Mouse (Mus musculus) brain, adult 2 months (tissue): Measurements from ENCODE around the gene Fggy.

Experiments
- DNase-seq: peaks from one replicate; pipeline ENCODE4 v3.0.0; 2011; ENCODE audit warnings: low read depth, low spot score

Gene Fggy

DNA sequence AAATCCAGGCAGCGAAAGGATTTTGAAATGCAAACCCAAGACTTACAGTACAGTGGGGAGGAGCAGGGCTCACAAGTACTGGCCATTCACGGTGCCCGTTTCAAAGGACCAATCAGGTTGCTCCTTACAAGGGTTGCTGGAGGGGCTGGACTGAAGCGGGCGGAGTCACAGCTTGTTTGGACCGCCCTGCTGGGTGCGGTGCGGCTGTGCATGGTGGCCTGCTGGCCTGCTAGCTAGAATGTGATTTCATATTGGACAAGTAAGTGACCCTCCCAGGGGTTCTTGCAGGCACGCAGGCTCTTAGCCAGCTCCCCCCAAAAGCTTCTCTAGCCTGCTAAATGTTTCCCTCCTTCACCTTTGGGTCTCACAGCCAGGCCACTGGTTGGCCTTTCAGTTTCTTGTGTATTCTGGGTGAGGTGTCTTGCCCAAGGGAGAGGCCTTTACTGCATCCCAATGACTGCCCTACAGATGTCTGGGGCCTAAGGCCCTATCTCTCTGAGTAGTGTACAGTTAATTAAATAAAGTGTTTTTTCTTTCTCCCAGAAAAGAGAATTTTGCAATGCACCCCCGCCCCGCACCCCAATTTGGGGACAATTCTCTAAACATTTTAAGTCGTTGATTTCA lies at the start of gene Fggy:
TSS of gene Fggy (plus strand) at position 175 of the 624 bp plus-strand sequence.
- DNase-seq = peak; percentile 99

DNA sequence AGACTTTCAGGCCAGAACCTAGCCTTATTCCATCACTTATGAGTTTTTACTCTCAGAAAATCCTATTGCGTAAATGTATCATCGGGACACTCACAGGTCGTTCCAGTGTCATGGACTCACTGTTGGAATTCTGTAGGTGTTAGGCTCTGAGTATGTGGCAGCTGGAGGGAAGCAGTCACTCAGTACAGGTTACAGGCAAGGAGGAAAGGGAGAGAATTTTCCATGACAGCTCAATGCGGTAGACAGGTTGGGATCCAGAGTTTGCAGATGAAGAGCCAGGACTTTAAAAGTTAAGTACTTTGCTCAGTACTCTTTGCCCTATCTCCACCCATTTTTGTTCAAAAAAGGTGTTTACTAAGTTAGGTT lies 49.4 kb upstream of the Fggy start:
- DNase-seq = no peak

DNA sequence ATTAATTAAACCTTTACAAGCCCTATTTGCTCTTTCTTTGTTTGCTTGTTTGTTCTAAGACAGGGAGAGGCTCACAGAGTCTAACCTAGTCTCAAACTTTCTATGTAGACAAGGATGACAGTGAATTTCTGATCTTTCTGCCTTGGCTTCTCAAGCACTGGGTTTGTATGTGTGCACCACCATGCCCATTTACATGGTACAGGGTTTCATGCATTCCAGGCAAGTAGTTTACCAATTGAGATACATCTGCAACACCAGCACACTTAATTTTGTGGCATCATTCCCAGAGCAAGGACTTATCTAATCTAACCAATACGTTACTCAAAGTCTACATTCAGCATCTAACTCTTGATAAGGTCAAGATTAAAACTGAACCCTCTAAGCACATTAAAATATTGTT lies 38.9 kb upstream of the Fggy start:
- DNase-seq = no peak

DNA sequence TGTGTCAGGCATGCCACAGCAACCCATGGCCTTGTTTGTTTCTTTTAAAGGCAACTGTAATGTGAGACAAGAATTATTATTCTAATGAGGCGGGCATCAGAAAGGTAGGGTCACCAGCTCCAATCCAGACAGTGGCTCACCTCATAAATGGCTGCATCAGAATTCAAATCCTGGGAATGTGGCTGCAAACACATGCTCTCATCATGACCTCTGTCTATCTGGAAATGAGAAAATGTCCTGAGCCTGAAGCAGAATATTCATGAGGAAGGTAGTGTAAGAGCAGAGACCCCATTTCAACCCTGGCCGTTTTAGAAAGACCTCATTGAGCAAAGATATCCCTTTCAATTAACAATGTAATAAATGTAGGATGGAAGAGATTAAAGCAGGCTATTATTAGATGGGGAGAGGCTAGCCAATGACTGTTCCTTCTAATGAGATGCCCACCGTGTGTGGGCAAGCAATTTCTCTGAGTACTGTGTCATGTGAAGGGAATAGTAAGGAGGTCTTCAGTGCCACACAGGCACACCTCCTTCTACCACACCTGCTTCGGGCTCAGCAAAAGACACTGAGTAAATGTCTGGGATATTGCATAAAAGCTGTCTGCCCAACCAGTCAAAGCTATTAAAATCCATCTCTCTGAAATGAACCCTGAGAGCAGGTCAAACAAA lies 37.2 kb upstream of the Fggy start:
- no peak for DNase-seq

DNA sequence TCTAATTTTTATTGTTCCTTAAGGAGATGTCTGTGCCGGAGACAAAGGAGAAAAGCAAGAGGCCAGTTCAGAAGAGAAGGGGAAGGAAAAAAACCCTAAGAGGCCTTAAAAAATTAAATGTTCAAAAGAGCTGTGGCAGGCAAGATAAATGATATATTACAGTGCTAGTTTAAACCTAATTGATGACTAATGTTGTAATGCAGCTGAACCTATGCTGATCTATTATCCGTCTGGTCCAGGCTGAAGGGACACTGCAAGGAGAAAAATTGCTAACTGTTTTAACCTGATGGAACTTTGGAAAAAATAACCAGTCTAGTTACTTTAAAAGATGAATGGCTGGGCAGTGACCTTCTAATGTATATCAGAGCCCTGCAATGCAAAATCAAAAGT lies 36.7 kb upstream of the Fggy start:
- no peak for DNase-seq

DNA sequence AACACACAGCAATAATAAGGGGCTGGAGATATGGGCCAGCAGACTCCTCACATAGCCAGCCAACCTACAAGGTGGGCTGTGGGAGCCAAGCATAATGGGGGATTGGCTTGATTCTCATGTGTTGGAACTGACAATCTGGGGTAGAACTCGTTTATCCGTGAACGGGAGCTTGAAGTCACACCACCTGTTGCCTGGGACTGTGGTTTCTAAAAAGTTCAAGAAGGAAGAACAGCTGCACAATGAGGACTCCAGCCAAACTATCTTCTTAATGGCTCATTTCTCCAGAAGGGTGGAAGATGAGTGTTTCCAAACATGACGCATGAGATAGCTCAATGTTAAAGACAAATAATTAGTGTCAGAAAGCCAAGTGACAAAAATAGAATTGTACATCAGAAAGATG lies 30.7 kb upstream of the Fggy start:
- DNase-seq = no peak

DNA sequence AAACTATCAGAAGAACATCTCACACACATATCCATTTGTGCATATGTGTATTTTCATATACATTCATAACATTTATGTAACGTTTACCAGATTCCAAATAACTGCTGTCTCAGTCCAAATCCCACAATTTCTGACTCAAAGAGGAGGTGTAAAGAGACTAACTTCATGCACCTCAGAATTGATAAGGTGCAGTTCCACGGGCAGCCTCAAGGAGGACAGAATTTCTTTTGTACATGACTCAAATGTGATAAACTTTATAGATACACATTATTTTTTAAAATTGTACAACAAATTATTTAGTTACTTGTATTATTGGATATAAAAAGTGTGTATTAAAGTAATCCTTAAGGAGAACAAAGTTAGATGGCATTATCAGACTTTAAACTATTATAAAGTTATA lies 26.6 kb upstream of the Fggy start:
- peak; percentile 5 for DNase-seq

DNA sequence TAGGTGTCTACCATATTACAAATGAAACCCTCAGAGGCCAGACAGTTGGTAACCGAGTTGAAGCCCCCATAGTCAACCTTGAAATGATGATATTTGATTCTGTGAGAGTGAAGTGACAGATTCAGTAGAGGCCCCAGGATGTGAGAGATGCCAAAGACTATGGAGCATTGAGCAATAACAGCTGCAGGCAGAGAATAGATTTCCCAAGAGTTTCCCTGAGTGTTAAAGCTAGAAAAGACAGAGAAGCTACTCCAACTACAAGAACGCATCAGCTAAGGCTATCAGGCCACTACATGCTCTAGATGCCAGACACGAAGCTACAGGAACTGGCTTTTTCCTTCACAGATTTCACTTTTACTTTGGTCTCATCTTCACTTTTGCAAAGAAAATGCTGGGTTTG lies 23.4 kb upstream of the Fggy start:
- no peak for DNase-seq

DNA sequence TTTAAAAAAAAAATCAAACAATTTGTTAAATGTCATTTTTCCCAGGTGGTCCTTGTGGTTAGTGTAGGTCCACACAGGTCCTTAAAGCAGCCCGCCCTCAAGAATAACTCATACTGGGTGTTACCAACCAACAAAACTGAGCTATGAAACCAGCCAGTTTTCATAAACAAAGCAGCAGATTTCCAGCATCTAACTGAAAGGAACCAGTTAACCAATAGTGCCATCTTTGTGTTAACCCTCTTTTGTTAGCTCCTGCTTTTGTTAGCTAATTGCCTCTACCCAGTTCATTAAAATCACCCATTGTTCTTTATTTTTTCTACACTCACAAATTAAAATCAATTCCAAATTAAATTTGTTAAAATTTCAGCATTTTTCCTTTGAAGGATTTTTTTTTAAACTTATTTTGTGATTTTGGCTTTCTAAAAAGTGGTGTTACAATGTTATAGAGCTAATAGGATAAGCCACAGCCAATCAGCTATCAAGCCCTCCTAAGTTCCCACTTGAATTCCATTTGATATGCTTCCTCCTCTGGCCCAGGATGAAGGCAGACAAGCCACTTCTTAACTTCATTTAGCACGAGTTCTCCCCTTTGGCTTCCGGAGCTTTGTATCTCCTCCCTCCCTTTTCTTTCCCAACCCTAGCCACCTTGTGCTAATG lies 15.8 kb upstream of the Fggy start:
- no peak for DNase-seq

DNA sequence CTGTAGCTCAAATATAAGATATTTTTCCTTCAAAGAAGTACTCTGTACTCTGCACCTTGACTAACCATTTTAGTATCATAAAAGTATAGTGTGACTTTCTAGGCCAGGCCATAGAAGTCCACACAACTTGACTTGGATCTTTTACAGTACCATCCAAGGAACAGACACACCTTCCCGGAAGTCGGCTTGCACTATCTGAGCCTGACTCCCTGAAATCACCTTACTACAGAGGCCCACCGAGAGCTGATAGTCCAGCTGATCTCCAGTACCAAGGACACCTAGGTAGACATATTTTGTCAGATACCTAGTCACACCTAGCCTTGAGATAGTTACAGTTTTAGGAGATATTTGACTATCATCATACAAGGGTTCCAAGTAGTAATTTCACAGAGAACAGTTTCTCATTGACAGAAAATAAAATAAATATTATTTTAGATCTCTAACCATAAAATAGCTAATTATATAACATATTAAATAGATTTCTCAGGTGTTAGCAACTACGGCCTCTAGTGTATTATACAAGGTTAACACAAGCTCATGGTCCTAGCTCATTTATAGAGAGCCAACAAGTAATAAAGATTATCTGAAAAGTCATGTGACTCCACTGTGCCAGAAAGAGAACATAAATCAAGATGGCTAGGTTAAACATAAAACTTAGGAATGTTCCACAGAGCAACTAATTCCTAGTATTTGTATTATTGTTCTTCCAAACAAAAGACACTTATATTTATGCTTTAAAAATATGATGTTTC lies 15.1 kb upstream of the Fggy start:
- DNase-seq = no peak

DNA sequence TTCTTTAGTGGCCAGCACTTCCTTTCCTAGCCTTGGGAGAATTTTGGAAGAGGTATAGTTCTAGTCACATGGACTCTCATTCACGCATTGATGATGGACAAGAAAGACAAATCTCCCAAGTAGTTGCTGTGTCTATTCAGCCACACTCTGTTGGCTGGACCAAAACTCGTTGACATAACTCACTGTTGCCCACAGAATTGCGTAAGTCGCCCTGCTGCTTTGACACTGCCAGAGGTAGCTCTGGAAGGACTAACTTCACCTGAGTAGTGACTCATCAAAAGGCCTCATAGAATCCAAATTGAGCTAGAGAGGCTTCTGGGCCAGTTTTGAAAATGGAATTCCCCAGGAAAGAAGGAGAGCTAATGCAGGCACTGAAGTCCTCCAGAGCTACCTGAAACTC lies 13.8 kb upstream of the Fggy start:
- DNase-seq = no peak

DNA sequence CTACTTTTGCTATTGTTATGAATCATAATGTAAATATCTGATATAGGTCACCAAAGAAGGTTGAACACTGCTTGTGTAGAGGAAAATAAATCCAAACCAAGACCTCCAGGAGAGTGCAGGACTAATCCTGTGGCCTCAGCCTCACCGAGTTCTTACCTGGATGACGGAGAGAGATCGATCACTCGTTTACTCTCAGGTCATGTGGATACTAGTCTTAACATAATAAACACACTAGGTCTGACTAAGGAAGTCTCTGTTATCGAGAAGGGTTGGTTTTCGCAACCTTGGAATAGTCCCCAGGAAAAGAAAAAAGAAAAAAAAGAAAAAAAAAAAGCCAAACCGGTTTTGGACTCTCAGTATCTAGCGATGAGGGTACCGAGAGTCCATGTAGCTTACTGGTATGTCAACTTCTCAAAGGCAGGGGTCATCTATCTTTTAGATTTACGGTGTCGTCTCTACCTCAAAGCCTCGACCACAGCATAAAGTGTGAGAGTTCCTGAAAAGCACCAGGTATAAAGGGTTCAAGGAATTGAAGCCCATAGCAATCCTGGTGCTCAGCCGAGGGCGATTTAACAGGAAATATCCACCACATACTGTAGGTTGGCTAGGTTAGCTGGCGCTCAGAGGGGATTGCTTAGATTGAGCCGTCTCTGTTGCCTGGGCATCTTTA lies 509 bp upstream of the Fggy start:
- no peak for DNase-seq

DNA sequence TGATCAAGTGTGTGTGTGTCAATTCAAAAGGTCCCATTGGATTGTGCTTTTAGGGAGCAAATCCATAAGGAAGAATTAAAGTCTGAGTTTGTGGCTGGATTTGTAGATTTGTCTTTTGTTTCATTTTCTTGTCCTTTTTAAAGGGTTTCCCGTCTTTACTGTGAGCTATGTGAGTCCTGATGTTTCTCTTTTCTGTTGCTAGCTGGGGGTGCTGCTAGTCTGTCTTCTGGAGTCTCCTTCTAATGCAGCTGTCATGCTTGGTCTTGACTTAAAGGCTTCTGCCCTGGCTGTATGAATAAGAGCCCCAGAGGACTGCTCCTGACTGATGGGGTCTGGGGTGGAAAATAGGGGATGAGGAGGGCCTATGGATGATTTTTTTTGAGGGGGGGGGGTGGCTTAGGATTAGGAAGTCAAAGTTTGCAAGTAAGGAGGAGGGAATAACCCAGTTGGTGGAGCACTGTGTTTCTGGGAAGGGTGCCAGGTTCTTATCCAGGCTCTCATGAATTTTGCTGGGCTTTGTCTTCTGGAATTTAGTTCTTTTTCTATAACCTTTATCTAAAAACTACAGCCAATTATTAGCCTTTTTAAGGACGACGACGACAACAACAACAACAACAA lies 1.1 kb downstream of the Fggy start:
- peak; percentile 54 for DNase-seq

DNA sequence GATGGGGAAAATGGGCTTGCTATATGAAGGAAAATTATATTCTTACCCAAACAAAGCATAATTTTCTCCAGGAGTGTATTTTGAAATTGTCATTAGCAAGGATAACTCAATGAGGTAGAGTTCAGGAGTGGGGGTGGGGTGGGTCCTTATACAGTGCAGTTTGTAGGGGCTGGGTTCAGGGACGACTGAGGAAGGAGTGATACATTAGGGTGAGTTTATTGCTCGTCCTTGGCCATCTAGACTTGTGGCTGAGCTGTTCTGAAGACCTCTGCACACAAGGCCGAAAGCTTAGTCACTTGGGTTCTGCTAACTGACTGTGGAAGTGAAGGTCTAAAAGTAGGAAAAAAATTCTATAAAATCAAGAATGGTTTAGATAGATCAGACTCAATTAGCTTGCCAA lies 14.3 kb downstream of the Fggy start:
- no peak for DNase-seq

DNA sequence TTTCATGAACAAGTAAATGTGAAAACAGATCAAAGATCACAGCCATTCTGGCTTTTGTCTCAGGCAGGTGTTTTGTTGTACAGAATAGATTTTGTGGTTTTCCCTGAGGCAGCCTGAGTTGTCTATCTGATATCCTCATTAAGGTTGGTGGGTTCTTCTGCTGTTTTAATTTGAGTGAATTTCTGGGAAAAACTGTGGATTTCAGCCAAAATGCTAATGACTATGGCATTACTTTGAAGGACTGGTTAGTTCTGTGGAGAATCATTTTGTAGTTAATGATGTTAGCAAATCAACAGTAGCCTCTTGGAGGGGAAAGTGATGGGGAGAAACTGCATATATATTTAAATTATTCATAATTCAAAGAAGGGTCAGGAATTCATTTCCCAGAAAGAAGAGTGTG lies 16.4 kb downstream of the Fggy start:
- no peak for DNase-seq

DNA sequence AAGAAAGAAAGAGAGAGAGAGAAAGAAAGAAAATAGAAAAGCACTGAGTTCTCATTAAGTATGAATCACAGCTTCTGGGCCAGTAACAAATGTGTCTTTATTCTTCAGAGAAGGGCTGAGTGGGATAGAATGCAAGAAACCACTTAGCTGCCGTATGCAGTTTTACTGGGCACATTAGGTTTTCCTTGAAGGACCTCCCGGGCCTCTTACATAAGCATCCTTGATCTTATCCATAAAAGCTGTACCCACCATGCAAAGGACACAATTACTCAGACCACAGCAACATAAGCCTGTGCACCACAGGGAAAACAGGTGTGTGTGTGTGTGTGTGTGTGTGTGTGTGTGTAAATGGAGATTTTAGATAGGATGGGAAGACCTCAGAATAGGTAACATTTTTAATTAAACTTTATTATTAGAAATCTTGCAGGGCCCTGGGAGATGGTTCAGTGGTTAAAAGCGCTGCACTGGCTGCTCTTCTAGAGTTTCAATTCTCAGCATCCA lies 18.2 kb downstream of the Fggy start:
- DNase-seq = peak; percentile 8

DNA sequence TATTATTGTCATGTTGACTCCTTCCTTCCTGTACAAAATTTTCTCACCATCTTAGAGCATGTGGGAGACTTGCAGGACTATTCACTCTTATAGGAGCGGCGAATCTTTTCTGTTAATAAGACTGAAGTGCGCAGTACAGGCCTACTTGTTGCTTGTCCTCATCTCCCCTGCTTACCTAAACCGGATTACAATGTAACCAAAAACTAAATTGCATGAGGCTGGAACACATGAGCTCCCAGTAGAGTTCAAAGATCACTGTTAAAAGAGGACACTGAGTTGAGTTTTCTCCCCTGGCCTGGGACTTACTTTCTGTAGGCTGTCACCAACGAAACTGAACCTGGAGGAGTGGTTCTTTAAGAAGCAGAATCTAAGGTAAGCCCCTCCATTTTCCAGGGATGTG lies 21.9 kb downstream of the Fggy start:
- DNase-seq = no peak

DNA sequence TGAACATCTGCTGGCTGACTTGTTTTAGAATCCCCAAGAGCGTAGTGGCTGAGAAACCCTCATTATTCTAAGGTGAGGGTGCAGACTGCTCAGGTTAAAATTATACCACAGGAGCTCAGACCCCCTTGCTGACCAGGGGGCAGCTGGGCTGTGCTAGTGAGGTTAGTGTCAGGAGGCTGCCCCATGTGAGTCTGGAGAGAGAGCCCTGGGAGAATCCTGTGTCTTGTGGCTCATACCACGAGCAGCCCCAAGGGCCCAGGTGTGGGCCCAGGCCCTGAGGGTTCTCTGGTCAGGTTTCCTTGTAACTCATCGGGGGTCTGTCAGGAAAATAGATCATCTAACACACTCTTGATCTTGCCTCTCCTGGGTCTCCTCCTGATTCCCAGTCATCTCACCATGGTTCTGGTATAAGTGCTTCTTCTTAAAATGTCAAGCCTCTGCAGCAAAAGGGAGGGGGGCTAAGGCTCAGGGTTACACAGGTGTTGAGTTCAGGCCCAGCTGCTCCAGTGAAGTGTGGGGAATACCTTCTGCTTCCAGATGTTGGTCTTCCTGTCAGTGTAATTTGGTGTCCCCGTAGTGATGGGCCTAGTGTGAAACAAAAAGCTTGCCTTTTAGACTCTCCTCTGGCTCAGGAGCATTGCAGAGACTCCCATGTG lies 26.9 kb downstream of the Fggy start:
- no peak for DNase-seq

DNA sequence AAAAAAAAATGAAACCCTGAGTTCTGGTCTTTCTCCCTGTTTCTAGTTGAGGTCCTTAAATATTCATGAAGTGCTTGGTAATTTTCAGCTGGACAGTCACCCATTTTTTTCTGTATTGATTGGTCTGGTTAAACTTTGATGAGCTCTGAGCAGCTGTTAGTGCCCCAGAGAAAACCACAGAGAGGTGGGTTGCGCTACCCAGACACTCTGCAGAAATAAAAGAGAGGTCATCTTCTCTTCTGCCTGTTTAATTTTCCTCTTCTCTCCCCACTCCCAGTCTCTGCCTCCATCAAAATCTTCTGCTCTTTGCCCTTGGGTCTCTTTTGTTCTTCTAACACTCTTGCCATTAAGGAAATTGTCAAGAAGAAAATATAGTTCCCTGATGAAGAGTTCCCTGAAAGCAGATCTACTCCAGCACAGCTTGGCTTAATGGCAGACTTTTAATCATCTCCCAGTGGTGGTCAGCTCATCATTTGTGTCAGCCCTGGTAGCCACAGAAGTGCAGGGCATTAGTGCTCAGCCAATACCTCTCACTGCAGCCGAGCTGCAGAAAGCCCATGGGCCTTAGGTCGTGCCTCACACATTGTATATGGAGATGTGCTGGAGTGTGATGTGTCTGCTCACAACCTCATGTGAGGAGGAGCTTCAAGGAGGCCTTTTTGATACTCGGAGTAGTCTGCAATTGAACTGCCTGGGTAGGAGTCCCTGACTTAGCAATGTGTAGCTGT lies 29.1 kb downstream of the Fggy start:
- no peak for DNase-seq

DNA sequence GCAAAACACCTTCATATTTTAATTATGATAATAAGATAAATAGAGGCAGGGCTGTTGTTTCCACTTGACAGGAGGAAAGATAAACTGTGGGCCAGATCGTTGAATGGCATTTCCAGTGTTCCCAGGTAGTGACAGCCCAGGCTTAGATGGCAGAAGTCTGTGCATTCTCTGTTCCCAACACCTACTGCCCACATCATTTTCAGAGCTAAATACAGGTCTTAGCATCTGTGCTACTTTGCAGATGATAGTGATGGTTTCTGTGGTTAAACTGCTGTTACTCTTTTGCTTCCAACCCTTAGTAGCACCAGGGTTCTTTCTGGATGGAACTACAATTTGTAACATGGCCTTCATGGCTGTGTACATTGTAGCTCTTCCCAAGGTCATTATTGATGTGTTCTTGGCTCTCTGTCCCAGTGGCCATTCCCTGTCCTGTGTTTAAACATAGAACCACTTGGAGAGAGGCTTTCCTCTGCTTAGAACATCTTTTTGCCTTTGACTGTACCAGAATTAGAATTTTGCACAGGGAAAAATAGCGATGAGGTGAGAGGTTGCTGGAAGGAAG lies 31.5 kb downstream of the Fggy start:
- DNase-seq = peak; percentile 84
